Mouse (Mus musculus) heart, postnatal 0 days (tissue): ENCODE results near the gene Tspan12.

Source experiments
- CTCF ChIP-seq: IDR thresholded peaks from 2 replicates; pipeline ENCODE4 v1.5.1; 2016; ENCODE audit warnings: antibody characterized with exemption, control low read depth, low read depth
- EP300 ChIP-seq: IDR thresholded peaks from 2 replicates; pipeline ENCODE4 v1.6.1; 2016; ENCODE audit warnings: antibody characterized with exemption, low read depth

DNA sequence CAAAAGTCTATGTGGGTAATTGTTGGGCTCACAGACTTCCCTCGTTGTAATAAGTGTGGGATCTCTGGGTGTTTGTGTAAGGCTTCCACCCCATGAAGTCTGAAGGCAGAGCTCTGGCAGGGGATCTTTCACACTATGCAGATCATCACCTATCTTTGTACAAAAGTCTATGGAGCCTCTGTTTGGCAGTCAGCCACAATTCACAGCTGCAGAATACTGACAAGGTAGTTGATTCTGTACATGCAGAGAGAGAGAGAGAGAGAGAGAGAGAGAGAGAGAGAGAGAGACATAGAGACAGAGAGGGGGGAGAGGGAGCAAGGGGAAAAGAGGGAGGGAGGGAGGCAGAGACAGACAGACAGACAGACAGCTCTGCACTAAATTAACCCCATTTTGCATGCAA lies 15.0 kb upstream of the Tspan12 start:
- TF ChIP-seq CTCF, result no peak
- no peak for TF ChIP-seq EP300
